Mouse (Mus musculus) C2C12 (cell line): ENCODE data around the gene Caly. TPM values are rescaled to one million over a fixed set of nuclear protein-coding genes. Genes with fewer than 3 reads are reported as not detected.
A peak's percentile ranks its signal among the peaks of the same experiment; 100 is the strongest.

Source experiments
- H3K27me3 ChIP-seq: one replicate; pipeline ENCODE4 v1.6.1; 2011; ENCODE audit not compliant: control insufficient read depth, insufficient read depth, insufficient read length
- H3K36me3 ChIP-seq: one replicate; pipeline ENCODE4 v1.6.1; 2011; ENCODE audit not compliant: control insufficient read depth, insufficient read depth
- H3K4me3 ChIP-seq: one replicate; pipeline ENCODE4 v1.5.1; 2011; ENCODE audit warnings: mild to moderate bottlenecking, control low read depth; ENCODE audit not compliant: poor library complexity, insufficient read depth, severe bottlenecking
- H3K79me2 ChIP-seq: one replicate; pipeline ENCODE4 v1.6.1; 2011; ENCODE audit not compliant: control insufficient read depth, insufficient read depth
- H3K79me3 ChIP-seq: one replicate; pipeline ENCODE4 v1.6.1; 2011; ENCODE audit warnings: low read depth, control low read depth
- H3ac ChIP-seq: one replicate; pipeline ENCODE3; 2011; ENCODE audit warnings: low read depth; ENCODE audit not compliant: control insufficient read depth, insufficient read length
- CEBPB ChIP-seq: IDR thresholded peaks from one replicate; pipeline ENCODE4 v1.6.1; 2011; ENCODE audit warnings: low read depth, mild to moderate bottlenecking, control low read depth, moderate library complexity
- CTCF ChIP-seq: IDR thresholded peaks from one replicate; pipeline ENCODE4 v1.5.1; 2011; ENCODE audit not compliant: control insufficient read depth, insufficient read depth, insufficient read length
- FOSL1 ChIP-seq: IDR thresholded peaks from one replicate; pipeline ENCODE4 v1.8.0; 2011; ENCODE audit warnings: mild to moderate bottlenecking, low read length; ENCODE audit not compliant: poor library complexity, insufficient read depth, severe bottlenecking
- MAX ChIP-seq: IDR thresholded peaks from one replicate; pipeline ENCODE4 v1.6.1; 2011; ENCODE audit warnings: mild to moderate bottlenecking, control low read depth
- MYOD1 ChIP-seq: IDR thresholded peaks from one replicate; pipeline ENCODE4 v1.6.1; 2011; ENCODE audit warnings: low read depth; ENCODE audit not compliant: control insufficient read depth, insufficient read length
- MYOG ChIP-seq: IDR thresholded peaks from one replicate; pipeline ENCODE4 v1.6.1; 2011; ENCODE audit not compliant: control insufficient read depth, insufficient read length; ENCODE audit errors: extremely low read depth
- USF1 ChIP-seq: IDR thresholded peaks from one replicate; pipeline ENCODE4 v1.6.1; 2011; ENCODE audit warnings: low read depth, mild to moderate bottlenecking, control low read depth, moderate library complexity
- polyA plus RNA-seq: library from polyadenylated mRNA; unstranded; fragments of >200 nt; fragmentation: generic; extraction: Trizol; gene quantifications from one replicate; pipeline ENCODE4 v1.2.1, GENCODE M21; 2012; ENCODE audit warnings: missing spikeins

Gene Caly
- polyA plus RNA-seq, 1 experiment, result not detected

- H3K36me3 ChIP-seq, result no peaks in the 10 kb centered on the region
- H3K4me3 ChIP-seq, result no peak overlapping the region
- no peaks in the 10 kb centered on the region for H3K79me2 ChIP-seq
- H3ac ChIP-seq, result no peak overlapping the region
- H3K27me3 ChIP-seq, result no peaks in the 10 kb centered on the region
- TF ChIP-seq CTCF, result peak; percentile 44
- TF ChIP-seq CEBPB, result no peak
- H3K79me3 ChIP-seq, result no peaks in the 10 kb centered on the region
Measured at GRCm38 (mm10) chr7:140078711-140079110, 3.6 kb downstream of the Caly start.

GRCm38 (mm10) chr7:140077698-140078097 is 4.7 kb downstream of the Caly start:
- H3K4me3 ChIP-seq, result no peak overlapping the region
- H3ac ChIP-seq, result no peak overlapping the region
- TF ChIP-seq CTCF (no peak), USF1 (no peak), CEBPB (no peak), FOSL1 (no peak), MYOD1 (no peak), MAX (no peak), MYOG (no peak)
- no peaks in the 10 kb centered on the region for H3K36me3 ChIP-seq
- no peaks in the 10 kb centered on the region for H3K79me3 ChIP-seq
- H3K79me2 ChIP-seq, result no peaks in the 10 kb centered on the region
- H3K27me3 ChIP-seq, result peaks cover 3% of the 10 kb centered on the region

DNA sequence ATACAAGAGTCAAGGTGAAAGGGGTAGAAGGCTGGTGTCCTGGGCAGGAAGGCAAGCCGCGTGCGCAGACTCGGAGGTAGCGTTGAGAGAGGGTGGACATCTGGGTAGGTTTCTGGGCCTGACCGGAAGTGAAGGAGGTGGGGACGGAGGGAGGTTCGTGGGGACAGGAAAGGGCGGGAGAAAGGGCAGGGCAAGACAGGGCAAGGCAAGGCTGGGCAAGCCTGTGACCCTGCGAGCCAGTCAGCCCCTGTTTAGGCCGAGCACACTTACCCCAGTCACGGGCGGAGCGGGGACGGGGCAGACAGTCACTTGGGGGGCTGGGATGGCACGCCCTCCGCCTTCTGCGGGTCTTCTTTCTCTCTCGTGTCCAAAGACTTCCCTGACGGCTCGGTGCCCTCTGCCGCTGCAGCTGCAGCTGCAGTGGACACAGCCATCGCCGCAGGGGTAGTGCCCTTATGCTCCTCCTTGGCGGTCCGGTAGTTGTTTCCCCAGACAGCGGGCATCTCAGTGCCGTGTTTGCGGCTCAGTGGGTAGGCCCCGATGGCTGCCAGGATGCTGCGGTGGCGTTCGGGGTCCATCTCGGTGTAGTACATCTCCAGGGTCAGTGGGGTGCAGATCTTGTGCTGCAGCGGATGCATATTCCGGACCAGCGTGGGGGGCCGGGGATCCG is 12.2 kb downstream of the Caly start:
- Histone ChIP-seq H3K36me3 (no peaks in the 10 kb centered on the region), H3K79me3 (no peaks in the 10 kb centered on the region), H3K79me2 (no peaks in the 10 kb centered on the region), H3K4me3 (no peak overlapping the region), H3K27me3 (peaks cover 21% of the 10 kb centered on the region), H3ac (no peak overlapping the region)
- no peak for TF ChIP-seq CEBPB
- TF ChIP-seq MYOD1, result no peak
- TF ChIP-seq CTCF, result no peak
- TF ChIP-seq MAX, result no peak
- no peak for TF ChIP-seq MYOG
- no peak for TF ChIP-seq FOSL1
- TF ChIP-seq USF1, result no peak

- Histone ChIP-seq H3K27me3 (peaks cover 29% of the 10 kb centered on the region), H3K79me3 (no peaks in the 10 kb centered on the region), H3K36me3 (no peaks in the 10 kb centered on the region), H3K79me2 (no peaks in the 10 kb centered on the region), H3ac (no peak overlapping the region), H3K4me3 (no peak overlapping the region)
- no peak for TF ChIP-seq MYOD1
- no peak for TF ChIP-seq MAX
- TF ChIP-seq CTCF, result no peak
- no peak for TF ChIP-seq CEBPB
- no peak for TF ChIP-seq USF1
- TF ChIP-seq FOSL1, result no peak
- no peak for TF ChIP-seq MYOG
Measured at GRCm38 (mm10) chr7:140067397-140067796, 15.0 kb downstream of the Caly start.

DNA sequence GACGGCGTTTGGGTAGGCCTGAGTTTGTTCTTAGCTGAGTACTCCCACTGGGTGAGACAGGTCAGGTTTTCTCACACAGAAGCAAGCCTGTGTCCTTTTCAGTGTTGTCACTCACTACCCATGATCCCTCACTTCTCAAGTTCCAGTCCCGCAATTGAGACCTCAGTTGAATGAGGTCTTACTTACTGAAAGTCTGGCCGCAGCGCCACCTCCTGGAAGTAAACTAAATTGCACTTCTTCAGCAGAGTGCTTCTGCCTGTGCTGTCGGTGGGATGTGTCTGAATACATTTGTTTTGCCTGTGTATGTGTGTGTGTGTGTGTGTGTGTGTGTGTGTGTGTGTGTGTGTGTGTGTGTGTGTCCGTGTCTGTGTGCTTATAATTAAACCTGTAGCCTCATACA is 19.3 kb downstream of the Caly start:
- Histone ChIP-seq H3K4me3 (no peak overlapping the region), H3ac (no peak overlapping the region), H3K79me3 (no peaks in the 10 kb centered on the region), H3K36me3 (no peaks in the 10 kb centered on the region), H3K27me3 (peaks cover 19% of the 10 kb centered on the region), H3K79me2 (no peaks in the 10 kb centered on the region)
- TF ChIP-seq MAX (no peak), FOSL1 (no peak), CEBPB (no peak), CTCF (peak; percentile 64), USF1 (no peak), MYOD1 (no peak), MYOG (no peak)

DNA sequence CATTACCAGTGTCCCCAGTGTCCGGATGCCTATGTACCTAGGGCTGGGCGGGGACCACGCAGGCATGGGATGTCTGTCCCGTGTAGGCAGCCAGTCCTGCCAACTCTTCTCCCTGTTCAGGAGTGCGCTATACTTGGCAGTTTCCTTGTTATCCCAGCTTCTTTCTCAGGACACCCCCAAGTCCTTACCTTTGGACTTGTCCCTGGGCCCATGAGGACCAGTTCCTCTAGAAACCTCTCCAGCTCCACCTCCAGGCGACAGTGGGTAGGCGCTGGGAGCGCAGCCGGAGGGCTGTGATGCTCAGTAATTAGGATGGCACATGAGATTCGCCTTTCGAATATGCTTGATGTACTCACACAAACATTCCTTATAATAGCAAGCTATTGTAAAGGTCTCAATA is 20.0 kb downstream of the Caly start:
- Histone ChIP-seq H3K4me3 (no peak overlapping the region), H3ac (no peak overlapping the region), H3K27me3 (peaks cover 19% of the 10 kb centered on the region), H3K36me3 (no peaks in the 10 kb centered on the region), H3K79me2 (no peaks in the 10 kb centered on the region), H3K79me3 (no peaks in the 10 kb centered on the region)
- TF ChIP-seq USF1 (no peak), FOSL1 (no peak), MAX (no peak), CTCF (no peak), MYOD1 (no peak), CEBPB (no peak), MYOG (no peak)
